Mouse (Mus musculus): ENCODE data around the gene Asic5. TPM values are rescaled to one million over a fixed set of nuclear protein-coding genes. Genes with fewer than 3 reads are reported as not detected.
A peak's percentile ranks its signal among the peaks of the same experiment; 100 is the strongest.

Gene Asic5
- 0.13 TPM in 2 replicates for polyA plus RNA-seq (2015; fragmentation: Nextera tagmentation; extraction: Ambion mirVana)

GRCm38 (mm10) chr3:81981990-81982389, at the start of gene Asic5:
Gene Asic5 (plus strand): TSS chr3:81982290.
- no peak for DNase-seq (ENCODE audit: low spot score)

GRCm38 (mm10) chr3:81933348-81933747, 48.7 kb upstream of the Asic5 start:
- DNase-seq (ENCODE audit: low spot score): no peak

- no peak for DNase-seq (ENCODE audit: low spot score)
Observed at GRCm38 (mm10) chr3:81938924-81939323, 43.2 kb upstream of the Asic5 start.

DNA sequence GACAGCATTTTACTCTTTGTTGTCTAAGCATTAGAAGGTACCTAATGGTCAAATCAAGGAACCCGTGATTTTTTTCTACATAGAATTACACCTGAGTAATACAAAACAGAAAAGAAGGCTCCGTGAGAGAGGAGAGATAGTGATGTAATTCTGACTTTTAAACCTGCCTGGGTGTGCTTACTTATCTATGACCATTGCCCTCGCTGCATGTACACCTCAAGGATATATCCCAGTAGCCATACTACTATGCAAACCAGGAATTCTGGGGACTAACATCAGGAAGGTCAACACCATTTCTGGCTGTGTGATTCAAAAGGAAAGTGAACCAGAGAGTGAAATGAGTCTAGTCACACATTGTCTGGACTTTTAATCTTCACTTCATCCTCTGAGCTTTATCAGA, 39.7 kb upstream of the Asic5 start:
- DNase-seq (ENCODE audit: low spot score): no peak

- no peak for DNase-seq (ENCODE audit: low spot score)
Observed at GRCm38 (mm10) chr3:81943097-81943496, 39.0 kb upstream of the Asic5 start.

DNA sequence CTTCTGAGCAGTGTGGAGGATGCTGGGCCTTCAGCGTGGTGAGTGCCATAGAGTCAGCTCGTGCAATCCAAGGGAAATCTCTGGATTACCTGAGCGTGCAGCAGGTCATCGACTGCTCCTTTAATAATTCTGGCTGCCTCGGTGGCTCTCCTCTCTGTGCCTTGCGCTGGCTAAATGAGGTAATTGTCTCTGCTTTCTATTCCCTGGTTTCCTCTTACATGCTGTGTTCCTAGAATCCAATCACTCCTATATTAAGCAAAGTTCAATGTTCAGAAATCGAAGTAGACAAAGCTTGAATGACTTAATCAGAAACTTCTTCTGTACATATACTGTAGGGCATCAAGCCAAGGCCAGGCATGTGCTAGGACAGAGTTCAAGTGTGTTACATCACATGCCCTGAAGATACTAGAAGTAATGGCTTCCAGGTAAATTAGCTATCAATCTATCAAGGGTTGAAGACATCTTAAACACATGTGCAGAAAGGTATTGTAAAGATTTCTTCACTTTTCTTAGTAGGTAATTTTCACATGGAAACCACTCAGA, 37.2 kb upstream of the Asic5 start:
- no peak for DNase-seq (ENCODE audit: low spot score)

- DNase-seq (ENCODE audit: low spot score): no peak
Observed at GRCm38 (mm10) chr3:81949048-81949447, 33.0 kb upstream of the Asic5 start.

DNA sequence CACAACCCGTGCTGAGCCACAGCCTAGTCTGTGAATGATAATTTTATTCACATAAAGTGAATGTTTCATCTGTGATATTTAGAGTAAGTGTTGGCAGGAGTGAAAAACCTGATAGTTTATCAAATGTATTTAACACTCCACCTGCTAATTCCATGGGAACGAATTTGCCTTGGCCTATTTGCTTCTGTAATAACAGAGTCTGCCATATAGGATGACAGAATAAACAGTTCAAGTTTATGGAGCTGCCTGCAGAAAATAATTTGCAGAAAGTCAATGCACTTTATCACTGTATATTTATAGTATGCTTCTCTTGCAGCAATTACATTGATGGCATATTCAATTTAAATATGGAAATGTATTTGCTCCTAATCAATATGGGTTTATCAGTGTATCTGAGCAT, 30.3 kb upstream of the Asic5 start:
- DNase-seq (ENCODE audit: low spot score): no peak

DNA sequence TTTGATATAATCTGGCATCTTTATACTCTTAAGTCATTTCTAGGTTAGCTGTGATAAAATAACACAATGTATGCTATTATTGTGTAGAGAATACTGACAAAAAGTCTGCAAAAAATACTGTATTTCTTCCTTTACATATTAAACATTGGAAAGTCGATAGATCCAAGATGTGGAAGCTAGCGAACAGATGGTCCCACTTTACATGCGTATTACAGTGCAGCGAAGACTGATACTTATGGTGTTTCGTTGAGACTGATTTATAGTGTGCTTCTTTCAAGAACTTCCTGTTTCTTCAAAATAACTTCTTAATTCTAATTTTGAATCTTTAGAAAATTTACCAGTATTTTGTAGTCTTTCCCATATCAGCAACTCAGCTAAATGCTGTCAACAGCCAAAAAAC, 24.6 kb upstream of the Asic5 start:
- DNase-seq (ENCODE audit: low spot score): no peak

DNA sequence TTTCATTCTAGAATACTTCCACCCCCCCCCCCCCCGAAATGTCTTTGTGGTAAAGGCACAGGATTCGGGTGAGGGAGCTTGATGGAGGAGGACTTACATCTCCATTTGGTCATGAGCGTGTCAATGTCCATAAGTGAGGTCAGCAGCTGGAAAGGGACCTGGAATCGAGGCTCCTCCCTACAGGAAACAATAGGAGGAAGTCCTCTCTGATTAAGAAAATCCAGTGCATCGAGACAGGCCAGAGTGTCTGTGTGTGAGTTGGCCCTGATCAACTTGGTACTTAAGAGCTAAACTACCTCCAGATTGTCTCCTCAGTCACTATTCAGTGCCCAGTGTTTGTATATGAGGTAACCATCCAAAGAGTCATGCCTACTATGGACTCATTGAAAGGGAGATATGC, 20.8 kb upstream of the Asic5 start:
- DNase-seq (ENCODE audit: low spot score): no peak

DNA sequence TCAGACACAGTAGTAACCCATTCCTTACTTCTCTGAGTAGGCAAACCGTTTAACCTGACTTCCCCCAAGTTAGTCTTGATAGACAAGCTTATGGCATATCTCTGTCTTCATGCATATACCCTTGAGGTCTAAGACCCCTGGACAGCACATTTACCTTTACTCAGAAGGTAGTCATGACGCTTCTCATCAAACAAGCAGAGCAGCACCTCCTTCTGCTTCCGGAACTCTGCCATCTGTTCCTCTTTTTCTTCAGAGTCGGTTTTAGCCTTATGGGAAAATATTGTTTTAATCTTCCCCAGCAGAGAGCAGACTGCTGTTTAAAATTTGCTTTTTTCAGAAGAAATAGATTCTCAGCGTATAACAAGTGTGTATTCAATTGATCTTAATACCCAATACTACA, 18.3 kb upstream of the Asic5 start:
- no peak for DNase-seq (ENCODE audit: low spot score)

DNA sequence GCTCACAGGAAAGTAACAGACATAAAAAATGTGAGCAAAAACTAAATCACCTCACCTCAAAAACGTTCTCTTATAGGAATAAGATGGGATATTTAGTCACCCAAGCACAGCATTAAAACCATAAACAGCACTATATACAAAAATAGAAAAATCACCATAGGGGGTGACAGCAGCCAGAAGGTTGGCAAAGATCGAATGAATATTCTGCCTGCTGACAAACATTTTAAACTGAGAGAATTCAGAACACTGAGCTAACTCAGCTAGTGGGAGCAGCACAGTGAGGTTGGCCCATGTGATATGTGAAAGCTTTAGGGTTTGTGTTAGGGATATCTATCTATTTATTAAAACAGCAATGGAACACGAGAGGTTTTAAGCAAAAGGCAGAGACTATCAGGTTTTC, 17.5 kb upstream of the Asic5 start:
- DNase-seq (ENCODE audit: low spot score): no peak

GRCm38 (mm10) chr3:81975607-81976006, 6.5 kb upstream of the Asic5 start:
- DNase-seq (ENCODE audit: low spot score): no peak

DNA sequence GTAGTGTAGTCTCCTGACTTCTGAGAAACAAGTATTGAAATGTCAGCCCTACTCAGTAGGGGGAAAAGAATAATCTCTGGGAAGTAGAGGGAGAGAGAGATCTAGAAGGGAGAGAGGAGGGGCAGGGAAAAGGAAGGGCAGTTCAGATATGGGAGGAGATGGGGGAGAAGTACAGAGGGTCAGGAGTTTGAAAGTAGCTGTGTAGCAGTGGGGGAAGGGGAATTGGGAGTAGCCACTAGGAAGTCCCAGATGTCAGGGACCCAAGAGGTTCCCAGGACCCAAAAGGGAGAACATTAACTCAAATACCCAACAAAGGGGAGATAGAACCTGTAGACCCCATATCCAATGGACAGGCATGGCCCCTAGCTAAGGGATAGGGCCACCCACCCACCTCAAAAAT, 6.0 kb upstream of the Asic5 start, which contains the start of gene Tdo2:
Tdo2 (minus strand) TSS at position 101 of the 400 bp plus-strand sequence.
- no peak for DNase-seq (ENCODE audit: low spot score)

DNA sequence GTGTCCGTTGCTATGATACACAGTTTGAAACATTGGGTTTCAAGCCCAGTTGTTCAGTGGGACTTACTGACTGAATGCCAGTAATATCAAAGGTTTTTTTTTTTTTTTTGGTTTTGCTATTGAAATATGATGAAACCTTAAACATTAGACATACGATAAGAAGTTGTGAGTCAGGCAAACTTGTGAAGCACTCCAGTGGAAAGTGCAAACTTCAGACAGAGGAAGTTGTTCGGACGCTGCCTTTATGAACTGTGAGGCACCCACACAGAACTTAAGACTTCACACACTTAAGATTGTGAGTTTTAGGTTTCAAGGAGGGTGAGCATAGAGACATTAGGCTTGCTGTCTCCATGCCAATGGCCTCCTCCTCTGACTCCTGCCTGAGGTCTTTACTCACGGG, 514 bp upstream of the Asic5 start:
- DNase-seq (ENCODE audit: low spot score): no peak

DNA sequence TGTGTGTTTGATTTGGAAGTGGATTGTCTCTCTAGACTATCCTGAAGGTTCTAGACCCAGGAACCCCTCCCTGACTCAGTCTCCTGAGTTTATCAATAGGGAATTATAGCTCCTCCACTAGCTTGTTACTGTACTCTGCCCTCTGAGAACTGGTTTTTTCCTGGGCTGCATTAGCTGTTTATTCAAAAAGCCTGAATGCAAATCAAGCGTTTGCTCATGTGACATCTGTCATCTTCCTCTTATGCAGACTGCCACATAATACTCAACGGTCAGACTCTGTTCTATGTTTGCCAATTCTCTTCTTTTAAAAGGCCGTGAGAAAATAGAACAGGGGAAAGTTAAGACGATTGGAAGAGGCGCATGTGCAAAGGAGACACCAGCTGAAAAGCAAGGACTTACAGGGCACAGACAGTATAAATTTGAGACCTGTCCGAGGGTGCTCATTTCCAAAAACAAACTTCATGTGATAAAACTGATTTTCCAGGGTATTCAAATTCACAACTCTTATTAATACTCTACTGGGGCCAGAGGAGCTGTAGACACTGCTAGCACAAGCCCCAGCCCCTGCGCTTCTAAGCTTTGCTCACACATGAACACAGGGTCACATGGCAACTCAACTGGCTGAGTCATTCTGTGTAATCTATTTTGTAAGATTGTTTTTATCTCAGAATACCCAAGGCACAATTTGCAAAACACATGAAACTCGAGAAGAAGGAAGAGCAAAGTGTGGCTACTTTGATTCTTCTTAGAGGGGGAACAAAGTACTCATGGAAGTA, 1.2 kb downstream of the Asic5 start:
- DNase-seq (ENCODE audit: low spot score): no peak

DNA sequence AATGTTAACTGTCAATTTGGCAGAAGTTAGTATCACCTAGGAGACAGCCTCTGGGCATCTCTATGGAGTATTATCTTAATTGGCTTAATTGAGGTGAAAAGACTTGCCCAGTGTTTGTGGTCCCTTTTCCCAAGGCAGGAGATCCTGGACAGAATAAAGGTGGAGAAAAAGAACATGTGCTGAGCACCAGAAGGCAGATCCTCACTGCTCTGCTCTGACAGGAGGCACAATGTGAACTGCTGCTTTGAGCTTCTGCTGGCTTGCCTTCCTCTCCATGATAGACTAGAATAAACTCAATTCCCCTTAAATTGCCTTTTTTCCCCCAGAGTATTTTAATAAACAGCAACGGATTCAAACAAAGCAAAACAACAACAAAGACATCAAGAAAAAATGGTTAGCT, 3.0 kb downstream of the Asic5 start:
- no peak for DNase-seq (ENCODE audit: low spot score)

DNA sequence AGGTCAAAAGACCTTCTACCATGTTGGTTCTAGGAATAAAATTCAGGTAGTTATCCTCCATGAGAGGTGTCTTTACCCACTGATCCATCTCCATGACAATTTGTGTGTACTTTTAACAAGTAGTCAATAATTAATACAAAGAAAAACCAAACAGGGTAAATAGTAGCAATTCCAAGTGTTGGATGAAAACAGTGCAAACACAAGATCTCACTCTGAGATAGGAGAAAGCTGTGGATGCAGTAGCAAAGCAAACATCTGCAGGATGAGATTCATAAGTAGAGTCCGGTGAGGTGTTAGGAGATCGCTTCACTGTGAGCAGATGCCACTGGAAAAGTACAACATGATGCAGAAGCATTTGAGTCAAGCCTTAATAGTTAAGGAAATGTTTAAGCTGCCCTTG, 4.0 kb downstream of the Asic5 start:
- no peak for DNase-seq (ENCODE audit: low spot score)

- no peak for DNase-seq (ENCODE audit: low spot score)
Observed at GRCm38 (mm10) chr3:81987628-81988027, 5.5 kb downstream of the Asic5 start.

GRCm38 (mm10) chr3:81989692-81990141, 7.6 kb downstream of the Asic5 start:
- no peak for DNase-seq (ENCODE audit: low spot score)

DNA sequence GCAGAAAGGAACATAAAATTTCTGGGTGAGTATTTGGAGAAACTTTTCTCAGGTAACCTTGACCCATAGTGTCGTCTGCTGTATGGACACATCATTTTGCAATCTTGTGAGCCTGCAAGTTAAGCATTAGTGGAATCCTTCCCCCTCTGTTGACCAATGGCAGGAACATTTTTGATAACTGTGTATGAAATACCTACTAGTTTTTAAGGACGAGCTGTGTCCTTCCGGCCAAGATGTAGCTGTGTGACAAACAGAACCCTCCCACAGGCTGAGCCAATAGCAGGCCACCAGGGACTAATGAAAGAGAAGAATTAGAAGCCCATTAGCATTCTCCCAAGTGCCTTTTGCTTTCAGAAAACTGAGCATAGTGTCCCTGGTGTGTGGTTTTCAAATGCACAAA, 8.4 kb downstream of the Asic5 start:
- DNase-seq (ENCODE audit: low spot score): no peak

GRCm38 (mm10) chr3:81995371-81995770, 13.3 kb downstream of the Asic5 start:
- no peak for DNase-seq (ENCODE audit: low spot score)

- DNase-seq (ENCODE audit: low spot score): peak; percentile 9
Observed at GRCm38 (mm10) chr3:81995988-81996387, 13.9 kb downstream of the Asic5 start.

Measured in thymus, postnatal 0 days (tissue).